8 mouse cellular contexts compared by ENCODE assay signal in the genomic region with DNA sequence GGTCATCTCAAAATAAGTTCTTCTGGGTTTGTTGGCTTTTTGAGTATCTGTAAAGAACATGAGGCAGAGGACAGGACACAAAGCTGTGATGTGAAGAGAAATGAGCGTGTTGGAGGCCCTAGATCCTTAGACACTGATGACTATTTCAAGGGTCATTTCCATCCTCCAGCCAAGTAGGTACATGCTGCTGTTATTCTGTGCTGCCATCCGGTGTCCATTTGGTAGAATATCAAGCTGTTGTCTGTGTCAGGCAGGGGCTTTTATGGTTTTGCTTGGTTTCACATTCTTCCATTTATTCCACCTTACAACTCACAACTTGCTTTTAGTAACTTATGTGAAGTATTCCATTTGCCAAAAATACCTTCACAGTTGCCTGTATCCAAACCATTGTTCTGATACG.
DNase-seq lines count a peak whose midpoint lies in the region; ATAC-seq and TF ChIP-seq lines count a peak whose summit lies in the region.

No protein-coding gene starts in this region.

- H3K27ac ChIP-seq in left cerebral cortex, adult 2 months, result no peak overlapping the region

- ATAC-seq in hematopoietic stem cell, adult 5-6 weeks (replicated peaks in 1 of 2; ENCODE audit: insufficient read depth in 1 of 2, low FRiP score in 2 of 2, low TSS enrichment in 1 of 2, low read depth in 1 of 2, poor library complexity in 2 of 2, severe bottlenecking in 2 of 2), result peak; percentile 32 to 66; a peak in 1 of 4 replicates

- DNase-seq in cerebellum, postnatal 10 days, result peak; percentile 53 to 59
- DNase-seq in cerebellum, adult 9-11 months, result no peak
- no peak for DNase-seq in left cerebral cortex, adult 2 months (ENCODE audit: extremely low spot score in 1 of 2, low spot score in 2 of 2)
- no peak for DNase-seq in left cerebral cortex, adult 8-10 months (ENCODE audit: low spot score in 2 of 2)
- DNase-seq in Muller cell, postnatal 12 days (ENCODE audit: inconsistent ontology term), result peak; percentile 18
- DNase-seq in splenic B cell, adult 2 months (ENCODE audit: low read depth, low spot score), result peak; percentile 68
- DNase-seq in right cerebral cortex, postnatal 4 days, result no peak

- H3K36me3 ChIP-seq in splenic B cell, adult 2 months (ENCODE audit: control insufficient read depth, insufficient read depth, low read length, poor library complexity, severe bottlenecking), result no peaks in the 10 kb centered on the region

- no peak overlapping the region for H3K4me3 ChIP-seq in left cerebral cortex, adult 2 months

- TF ChIP-seq CTCF in left cerebral cortex, adult 2 months (IDR thresholded peaks at IDR 0.05), result peak; percentile 63

- intact Hi-C loops in left cerebral cortex, adult 2 months (cut with DNase I), result loop anchor here (2.0 kb wide), 2 partner anchors 62 to 128 kb away; no protein-coding TSS in a partner anchor

- no peaks in the 10 kb centered on the region for H3K27me3 ChIP-seq in splenic B cell, adult 2 months (ENCODE audit: control insufficient read depth, insufficient read depth, low read length, poor library complexity, severe bottlenecking)

Comparison
In these comparisons a context has a peak if more than half of its experiments do, and no peak if none do; other contexts are left out.
1. DNase-seq: peak in cerebellum, postnatal 10 days (2 of 2), Muller cell, postnatal 12 days (single experiment) and splenic B cell, adult 2 months (single experiment); none in cerebellum, adult 9-11 months (single experiment), left cerebral cortex, adult 2 months (0 of 2), left cerebral cortex, adult 8-10 months (0 of 2) and right cerebral cortex, postnatal 4 days (single experiment).